Mouse (Mus musculus): ENCODE measurements around the gene Nemp2. TPM values are rescaled to one million over a fixed set of nuclear protein-coding genes. Genes with fewer than 3 reads are reported as not detected.

The Nemp2 gene
- 2.5 and 3.0 TPM in 2 replicates for polyA plus RNA-seq (2012; rRNA removed)

DNA sequence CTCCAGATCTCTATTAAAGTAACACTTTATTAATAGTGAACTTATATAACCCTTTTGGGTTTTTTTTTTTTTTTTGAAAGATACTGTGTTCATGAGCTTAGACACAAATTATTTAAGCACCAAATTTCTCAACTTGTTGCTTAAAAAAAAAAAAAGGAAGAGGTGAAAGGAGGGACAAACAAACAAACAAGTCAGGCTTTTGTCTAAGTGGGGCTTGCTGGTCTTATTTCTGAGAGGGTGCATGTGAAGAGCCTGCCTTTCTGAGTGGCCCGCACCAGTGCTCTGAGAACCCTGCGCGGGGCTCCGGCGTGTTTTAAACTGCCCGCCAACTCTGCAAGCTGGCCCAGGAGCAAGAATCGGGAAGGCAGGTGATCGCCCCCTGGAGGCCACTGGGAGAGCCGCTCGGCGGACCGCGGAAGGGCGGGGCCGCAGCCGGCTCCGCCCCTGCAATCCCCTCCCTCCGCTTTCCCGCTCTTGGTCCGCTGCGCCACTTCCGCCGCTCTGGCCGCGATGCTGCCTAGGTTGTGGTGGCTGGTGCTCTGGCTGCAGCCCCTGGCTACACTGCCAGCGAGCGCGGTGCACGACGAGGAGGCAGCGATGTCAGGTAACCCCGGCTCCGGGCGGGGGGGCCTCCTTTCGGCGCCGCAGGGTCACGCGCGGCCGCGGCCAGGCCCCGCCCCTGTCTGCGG is at the start of gene Nemp2:
Gene Nemp2 (plus strand): TSS at position 456 of the 689 bp plus-strand sequence.

Other genes starting within 250 kb of the Nemp2 start
- 7.2 and 8.5 TPM in 2 replicates for gene Nab1, start 130.0 kb upstream of the Nemp2 start, polyA plus RNA-seq (2012; rRNA removed)
- 0.45 and 0.49 TPM in 2 replicates for gene Mfsd6, start 96.8 kb downstream of the Nemp2 start, polyA plus RNA-seq (2012; rRNA removed)
- 1.5 and 1.7 TPM in 2 replicates for gene Inpp1, start 187.0 kb downstream of the Nemp2 start, polyA plus RNA-seq (2012; rRNA removed)
- 11.8 and 13.8 TPM in 2 replicates for gene Hibch, start 214.2 kb downstream of the Nemp2 start, polyA plus RNA-seq (2012; rRNA removed)

Data from liver, embryonic 14 days (tissue).